Mouse (Mus musculus) monocyte, adult 2 months (primary cell): ENCODE measurements around the gene Tns1.

Source experiments
- DNase-seq, 2 experiments: peaks; one replicate each; pipeline ENCODE4 v3.0.0; 2022; ENCODE audit warnings: low spot score in 2 of 2, low read depth in 1 of 2

Tns1 gene

GRCm38 (mm10) chr1:74034736-74035135, 89.5 kb downstream of the Tns1 start:
- DNase-seq, result no peak

GRCm38 (mm10) chr1:74034211-74034610, 90.0 kb downstream of the Tns1 start:
- DNase-seq, result no peak

GRCm38 (mm10) chr1:74033407-74033806, 90.8 kb downstream of the Tns1 start:
- no peak for DNase-seq

- no peak for DNase-seq
Observed at GRCm38 (mm10) chr1:74032966-74033365, 91.3 kb downstream of the Tns1 start.

GRCm38 (mm10) chr1:74031771-74032609, 92.3 kb downstream of the Tns1 start:
- DNase-seq, result no peak

- no peak for DNase-seq
Observed at GRCm38 (mm10) chr1:74030901-74031360, 93.3 kb downstream of the Tns1 start.

GRCm38 (mm10) chr1:74030285-74030684, 94.0 kb downstream of the Tns1 start:
- no peak for DNase-seq

GRCm38 (mm10) chr1:74029669-74030068, 94.6 kb downstream of the Tns1 start:
- no peak for DNase-seq

GRCm38 (mm10) chr1:74028881-74029266, 95.4 kb downstream of the Tns1 start:
- DNase-seq, result no peak

- no peak for DNase-seq
Observed at GRCm38 (mm10) chr1:74028118-74028880, 96.0 kb downstream of the Tns1 start.

- DNase-seq, result no peak
Observed at GRCm38 (mm10) chr1:74027559-74028091, 96.6 kb downstream of the Tns1 start.

GRCm38 (mm10) chr1:74026703-74027195, 97.5 kb downstream of the Tns1 start:
- DNase-seq, result no peak

GRCm38 (mm10) chr1:74025651-74026226, 98.5 kb downstream of the Tns1 start:
- no peak for DNase-seq

- DNase-seq, result no peak
Observed at GRCm38 (mm10) chr1:74025227-74025626, 99.0 kb downstream of the Tns1 start.

- no peak for DNase-seq
Observed at GRCm38 (mm10) chr1:74024452-74025190, 99.6 kb downstream of the Tns1 start.

GRCm38 (mm10) chr1:74022998-74023397, 101.3 kb downstream of the Tns1 start:
- no peak for DNase-seq

- DNase-seq, result no peak
Observed at GRCm38 (mm10) chr1:74022536-74022935, 101.7 kb downstream of the Tns1 start.

GRCm38 (mm10) chr1:74020235-74020634, 104.0 kb downstream of the Tns1 start:
- no peak for DNase-seq

- DNase-seq, result no peak
Observed at GRCm38 (mm10) chr1:74017399-74018172, 106.7 kb downstream of the Tns1 start.

GRCm38 (mm10) chr1:74016618-74017017, 107.6 kb downstream of the Tns1 start:
- DNase-seq, result no peak
